Comparison of ENCODE assay signal across 12 mouse cellular contexts in the genomic region with DNA sequence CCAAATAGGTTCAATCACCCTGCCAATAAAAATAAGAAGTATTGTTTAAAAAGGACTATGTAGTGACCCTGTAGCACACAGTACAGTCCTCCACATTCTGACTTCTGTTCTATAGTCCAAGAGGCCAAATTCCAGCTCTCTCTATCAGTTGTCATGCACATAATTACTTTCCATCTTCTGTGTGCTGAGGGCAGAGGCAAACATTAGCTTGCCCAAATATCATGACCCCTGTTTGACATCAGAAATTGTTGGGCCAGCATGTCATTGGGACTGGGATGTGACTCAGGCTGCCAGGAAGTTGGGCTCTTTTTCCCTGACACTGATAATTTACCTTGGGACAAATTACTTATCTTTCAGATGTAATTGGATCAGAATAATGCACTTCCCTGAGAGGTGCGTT.
A peak's percentile ranks its signal among the peaks of the same experiment; 100 is the strongest.
DNase-seq lines count a peak whose midpoint lies in the region; ATAC-seq and TF ChIP-seq lines count a peak whose summit lies in the region.
"Had no signal": no experiment of that assay in that cellular context is flagged by ENCODE, and none has a peak within 500 bp of the region (broad histone marks: within the 10 kb centered on the region; RNA-seq: fewer than 3 reads in every experiment).

No protein-coding gene starts in this region.

- H3K79me2 ChIP-seq in heart, adult 2 months (replicated peaks; ENCODE audit: control insufficient read depth, insufficient read depth, low read length) = peaks cover 5% of the 10 kb centered on the region; the same call in 1 of the 2 replicates

- 3% methylated on average over 1 of the region's 1 CpGs for WGBS in heart, adult 2 months
- WGBS in liver, embryonic 15.5 days (ENCODE audit: insufficient replicate concordance) = 58% methylated on average over 1 of the region's 1 CpGs
- 59% methylated on average over 1 of the region's 1 CpGs for WGBS in stomach, postnatal 0 days
- WGBS in forebrain, embryonic 13.5 days = 94% methylated on average over 1 of the region's 1 CpGs

- no peak for TF ChIP-seq CTCF in heart, adult 2 months (IDR thresholded peaks at IDR 0.05)
- TF ChIP-seq CTCF in stomach, postnatal 0 days (IDR thresholded peaks at IDR 0.05; ENCODE audit: low read depth) = no peak

- H3K9ac ChIP-seq in heart, adult 2 months (ENCODE audit: low read depth, low read length) = peak overlapping the region; percentile 19; the same call in 1 of the 2 replicates
- no peak overlapping the region for H3K9ac ChIP-seq in liver, embryonic 15.5 days
- H3K9ac ChIP-seq in stomach, postnatal 0 days (ENCODE audit: low read length) = no peak overlapping the region
- H3K9ac ChIP-seq in forebrain, embryonic 13.5 days = no peak overlapping the region

- H3K9me3 ChIP-seq in liver, embryonic 15.5 days (replicated peaks) = no peaks in the 10 kb centered on the region
- H3K9me3 ChIP-seq in stomach, postnatal 0 days (ENCODE audit: control insufficient read depth, low read length) = no peaks in the 10 kb centered on the region
- no peaks in the 10 kb centered on the region for H3K9me3 ChIP-seq in forebrain, embryonic 13.5 days (replicated peaks)
- H3K9me3 ChIP-seq: midbrain, embryonic 10.5 days had no signal

- H3K4me2 ChIP-seq in liver, embryonic 15.5 days = 0 out of 2 replicates have a peak overlapping the region, but pooled peaks have one; percentile 11
- H3K4me2 ChIP-seq in stomach, postnatal 0 days (replicated peaks; ENCODE audit: low read depth) = peak overlapping the region; percentile 11; the same call in 1 of the 2 replicates
- no peak overlapping the region for H3K4me2 ChIP-seq in forebrain, embryonic 13.5 days

- peak overlapping the region; percentile 55 for H3K4me3 ChIP-seq in heart, adult 2 months
- no peak overlapping the region for H3K4me3 ChIP-seq in liver, embryonic 15.5 days (replicated peaks)
- no peak overlapping the region for H3K4me3 ChIP-seq in stomach, postnatal 0 days (ENCODE audit: low read depth, low read length)
- H3K4me3 ChIP-seq in forebrain, embryonic 13.5 days = no peak overlapping the region
- H3K4me3 ChIP-seq: erythroblast, embryonic 14.5 days; midbrain, embryonic 10.5 days had no signal

- ATAC-seq in liver, embryonic 15.5 days (ENCODE audit: insufficient read depth) = peak; percentile 65
- peak; percentile 52 for ATAC-seq in stomach, postnatal 0 days (ENCODE audit: low FRiP score, low TSS enrichment)
- ATAC-seq in forebrain, embryonic 13.5 days = no peak
- ATAC-seq: CD4-positive, CD25-positive, alpha-beta regulatory T cell, adult 4 months had no signal

- no peaks in the 10 kb centered on the region for H3K27me3 ChIP-seq in heart, adult 2 months (ENCODE audit: control insufficient read depth, insufficient read depth, low read length)
- no peaks in the 10 kb centered on the region for H3K27me3 ChIP-seq in liver, embryonic 15.5 days
- no peaks in the 10 kb centered on the region for H3K27me3 ChIP-seq in stomach, postnatal 0 days (ENCODE audit: control insufficient read depth, insufficient read depth, low read length)
- no peaks in the 10 kb centered on the region for H3K27me3 ChIP-seq in forebrain, embryonic 13.5 days

- TF ChIP-seq EP300 in heart, adult 2 months (IDR thresholded peaks at IDR 0.05; ENCODE audit: insufficient read depth, low read depth, low read length) = no peak
- TF ChIP-seq EP300 in stomach, postnatal 0 days (optimal IDR thresholded peaks at IDR 0.05) = no peak

- intact Hi-C loops in heart, adult 2 months (cut with DNase I) = no loop called here
- intact Hi-C loops in heart, postnatal 25 days (cut with DNase I) = no loop called here

- TF ChIP-seq POLR2A in heart, adult 2 months (IDR thresholded peaks at IDR 0.05; ENCODE audit: insufficient read depth, low read depth, low read length) = no peak

- peaks cover 20% of the 10 kb centered on the region for H3K4me1 ChIP-seq in heart, adult 2 months (ENCODE audit: control insufficient read depth, insufficient read depth, low read length)
- H3K4me1 ChIP-seq in liver, embryonic 15.5 days (replicated peaks) = no peaks in the 10 kb centered on the region; the same call in 1 of the 2 replicates
- no peaks in the 10 kb centered on the region for H3K4me1 ChIP-seq in stomach, postnatal 0 days (replicated peaks; ENCODE audit: control insufficient read depth, insufficient read depth)
- peaks cover 8% of the 10 kb centered on the region; the same call in 1 of the 2 replicates for H3K4me1 ChIP-seq in forebrain, embryonic 13.5 days

- H3K36me3 ChIP-seq in heart, adult 2 months (ENCODE audit: control insufficient read depth, insufficient read depth, low read length) = peaks cover 18% of the 10 kb centered on the region
- H3K36me3 ChIP-seq in liver, embryonic 15.5 days (replicated peaks) = no peaks in the 10 kb centered on the region
- H3K36me3 ChIP-seq in stomach, postnatal 0 days (ENCODE audit: control insufficient read depth, insufficient read depth, low read length) = no peaks in the 10 kb centered on the region
- H3K36me3 ChIP-seq in forebrain, embryonic 13.5 days (ENCODE audit: poor library complexity, severe bottlenecking) = no peaks in the 10 kb centered on the region
- H3K36me3 ChIP-seq: midbrain, embryonic 10.5 days had no signal

- DNase-seq in heart, adult 2 months = no peak
- DNase-seq in heart, postnatal 25 days (ENCODE audit: low spot score) = no peak
- DNase-seq in liver = no peak
- DNase-seq in kidney, adult 9 months = peak; percentile 65
- no peak for DNase-seq in stomach, postnatal 0 days (ENCODE audit: low spot score)
- DNase-seq in thymus, postnatal 0 days (ENCODE audit: low spot score) = no peak
- DNase-seq: left cerebral cortex, postnatal 4 days had no signal

- peak overlapping the region; percentile 84 for H3K27ac ChIP-seq in heart, adult 2 months
- H3K27ac ChIP-seq in liver, embryonic 15.5 days (replicated peaks) = no peak overlapping the region
- no peak overlapping the region for H3K27ac ChIP-seq in stomach, postnatal 0 days (replicated peaks)
- no peak overlapping the region for H3K27ac ChIP-seq in forebrain, embryonic 13.5 days
- H3K27ac ChIP-seq: midbrain, embryonic 10.5 days had no signal
